Mouse (Mus musculus) CH12F3 (cell line): ENCODE measurements around the gene Nbr1.
"Not testable (repeated sequence)": the region's sequence is repeated elsewhere in the genome, so short reads cannot be mapped to it uniquely, and the experiment has no call there.

Source experiments
- in situ Hi-C: fragments of 300-500 bp; cut with MboI; formaldehyde crosslinking; loops from 2 replicates; pipeline ENCODE4 v1.14.3; 2020; ENCODE audit warnings: low sequenced_read_pairs

The Nbr1 gene

GRCm38 (mm10) chr11:101618596-101618995 lies 66.6 kb downstream of the Nbr1 start:
- in situ Hi-C loops: no loop called here

GRCm38 (mm10) chr11:101620022-101620655 lies 68.2 kb downstream of the Nbr1 start:
- in situ Hi-C loops: not testable (repeated sequence)

- in situ Hi-C loops: no loop called here
Observed at GRCm38 (mm10) chr11:101626649-101626994, 74.7 kb downstream of the Nbr1 start.

- in situ Hi-C loops: no loop called here
Observed at GRCm38 (mm10) chr11:101626995-101627856, 75.3 kb downstream of the Nbr1 start, which contains the start of gene Rdm1. Gene Rdm1, plus strand, starts transcription at chr11:101627195.

GRCm38 (mm10) chr11:101627857-101628559 lies 76.1 kb downstream of the Nbr1 start:
- in situ Hi-C loops: no loop called here

- in situ Hi-C loops: not testable (repeated sequence)
Observed at GRCm38 (mm10) chr11:101628733-101629417, 76.9 kb downstream of the Nbr1 start.
